Mouse (Mus musculus): ENCODE results near the gene Cbx7. TPM values are rescaled to one million over a fixed set of nuclear protein-coding genes. Genes with fewer than 3 reads are reported as not detected.

Gene Cbx7
- polyA plus RNA-seq, 1 experiment from 2014 or later = 4.8 TPM

GRCm38 (mm10) chr15:80005436-80005835 lies 34.5 kb upstream of the Cbx7 start:
- no peaks in the 10 kb centered on the region for H3K36me3 ChIP-seq (ENCODE audit: control insufficient read depth, insufficient read depth, low read length)
- no peak for ATAC-seq
- H3K4me3 ChIP-seq (ENCODE audit: low read depth, low read length) = no peak overlapping the region
- no peaks in the 10 kb centered on the region for H3K27me3 ChIP-seq (ENCODE audit: control insufficient read depth, insufficient read depth, low read depth, low read length)
- 81% methylated on average over 10 of the region's 10 CpGs for WGBS
- H3K4me1 ChIP-seq (ENCODE audit: control insufficient read depth, insufficient read depth, low read length) = no peaks in the 10 kb centered on the region
- H3K9ac ChIP-seq (ENCODE audit: low read depth, low read length) = no peak overlapping the region
- no peak overlapping the region for H3K4me2 ChIP-seq (ENCODE audit: low read length)
- no peaks in the 10 kb centered on the region for H3K9me3 ChIP-seq (replicated peaks; ENCODE audit: control insufficient read depth, low read length, poor library complexity, severe bottlenecking)
- H3K27ac ChIP-seq (ENCODE audit: low read length) = no peak overlapping the region

GRCm38 (mm10) chr15:80004644-80005340 lies 33.9 kb upstream of the Cbx7 start:
- Histone ChIP-seq H3K9ac (ENCODE audit: low read depth, low read length) (no peak overlapping the region), H3K36me3 (ENCODE audit: control insufficient read depth, insufficient read depth, low read length) (no peaks in the 10 kb centered on the region), H3K4me2 (ENCODE audit: low read length) (no peak overlapping the region), H3K4me1 (ENCODE audit: control insufficient read depth, insufficient read depth, low read length) (no peaks in the 10 kb centered on the region), H3K27ac (ENCODE audit: low read length) (no peak overlapping the region), H3K9me3 (replicated peaks; ENCODE audit: control insufficient read depth, low read length, poor library complexity, severe bottlenecking) (no peaks in the 10 kb centered on the region), H3K4me3 (ENCODE audit: low read depth, low read length) (no peak overlapping the region), H3K27me3 (ENCODE audit: control insufficient read depth, insufficient read depth, low read depth, low read length) (no peaks in the 10 kb centered on the region)
- ATAC-seq = 0 out of 2 replicates have a peak, but pooled peaks have one; percentile 21
- WGBS = 7% methylated on average over 14 of the region's 14 CpGs

DNA sequence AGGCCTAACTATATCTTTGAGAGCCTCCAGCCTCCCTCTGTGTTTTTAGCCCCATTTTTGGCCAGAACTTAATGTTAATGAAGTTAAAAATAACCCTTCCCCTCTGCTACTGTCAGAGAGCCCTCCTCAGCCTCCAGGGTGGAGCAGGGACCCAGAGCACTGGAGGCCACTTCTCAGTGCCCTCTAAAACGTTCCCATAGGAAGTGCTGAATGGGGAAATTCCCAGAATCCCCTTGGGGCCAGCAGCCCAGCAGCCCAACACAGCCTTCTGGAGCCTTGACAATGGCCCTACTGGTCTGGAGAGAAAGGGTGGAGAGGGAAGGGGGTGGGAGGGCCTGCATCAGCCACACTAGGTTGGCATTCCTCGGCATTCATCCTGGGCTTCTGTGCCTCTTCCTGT lies 32.7 kb upstream of the Cbx7 start:
- H3K4me3 ChIP-seq (ENCODE audit: low read depth, low read length) = no peak overlapping the region
- no peaks in the 10 kb centered on the region for H3K27me3 ChIP-seq (ENCODE audit: control insufficient read depth, insufficient read depth, low read depth, low read length)
- no peak for ATAC-seq
- H3K9ac ChIP-seq (ENCODE audit: low read depth, low read length) = no peak overlapping the region
- H3K36me3 ChIP-seq (ENCODE audit: control insufficient read depth, insufficient read depth, low read length) = no peaks in the 10 kb centered on the region
- H3K27ac ChIP-seq (ENCODE audit: low read length) = no peak overlapping the region
- H3K4me2 ChIP-seq (ENCODE audit: low read length) = no peak overlapping the region
- H3K4me1 ChIP-seq (ENCODE audit: control insufficient read depth, insufficient read depth, low read length) = no peaks in the 10 kb centered on the region
- WGBS = 52% methylated on average over 2 of the region's 2 CpGs
- H3K9me3 ChIP-seq (replicated peaks; ENCODE audit: control insufficient read depth, low read length, poor library complexity, severe bottlenecking) = no peaks in the 10 kb centered on the region

GRCm38 (mm10) chr15:80001601-80002000 lies 30.7 kb upstream of the Cbx7 start:
- 94% methylated on average over 23 of the region's 23 CpGs for WGBS
- no peak for ATAC-seq
- H3K4me2 ChIP-seq (ENCODE audit: low read length) = no peak overlapping the region
- H3K27ac ChIP-seq (ENCODE audit: low read length) = no peak overlapping the region
- no peak overlapping the region for H3K9ac ChIP-seq (ENCODE audit: low read depth, low read length)
- no peaks in the 10 kb centered on the region for H3K4me1 ChIP-seq (ENCODE audit: control insufficient read depth, insufficient read depth, low read length)
- H3K4me3 ChIP-seq (ENCODE audit: low read depth, low read length) = no peak overlapping the region
- no peaks in the 10 kb centered on the region for H3K27me3 ChIP-seq (ENCODE audit: control insufficient read depth, insufficient read depth, low read depth, low read length)
- no peaks in the 10 kb centered on the region for H3K9me3 ChIP-seq (replicated peaks; ENCODE audit: control insufficient read depth, low read length, poor library complexity, severe bottlenecking)
- no peaks in the 10 kb centered on the region for H3K36me3 ChIP-seq (ENCODE audit: control insufficient read depth, insufficient read depth, low read length)

DNA sequence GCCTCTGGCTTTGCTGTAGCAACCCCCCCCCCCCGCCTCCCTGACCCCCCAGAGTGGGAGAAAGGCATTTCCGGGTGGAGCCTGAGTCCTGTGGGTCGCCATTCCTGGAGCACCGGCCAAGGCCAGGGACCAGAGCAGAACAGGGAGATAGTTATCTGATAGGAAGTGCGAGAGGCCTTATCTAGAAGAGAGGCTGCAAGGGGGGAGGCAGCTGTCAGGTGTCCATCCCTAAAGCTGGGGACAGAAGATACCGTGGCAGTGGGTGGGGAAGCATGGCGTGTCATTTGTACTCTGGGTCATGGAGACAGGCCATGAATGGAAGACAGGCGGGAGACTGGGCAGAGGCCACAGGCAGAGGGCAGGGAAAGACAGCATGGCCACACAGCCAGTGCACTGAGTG lies 29.8 kb upstream of the Cbx7 start:
- no peaks in the 10 kb centered on the region for H3K9me3 ChIP-seq (replicated peaks; ENCODE audit: control insufficient read depth, low read length, poor library complexity, severe bottlenecking)
- no peaks in the 10 kb centered on the region for H3K27me3 ChIP-seq (ENCODE audit: control insufficient read depth, insufficient read depth, low read depth, low read length)
- no peak overlapping the region for H3K4me3 ChIP-seq (ENCODE audit: low read depth, low read length)
- H3K9ac ChIP-seq (ENCODE audit: low read depth, low read length) = no peak overlapping the region
- no peak for ATAC-seq
- no peaks in the 10 kb centered on the region for H3K4me1 ChIP-seq (ENCODE audit: control insufficient read depth, insufficient read depth, low read length)
- WGBS = 61% methylated on average over 8 of the region's 8 CpGs
- H3K36me3 ChIP-seq (ENCODE audit: control insufficient read depth, insufficient read depth, low read length) = no peaks in the 10 kb centered on the region
- H3K27ac ChIP-seq (ENCODE audit: low read length) = no peak overlapping the region
- H3K4me2 ChIP-seq (ENCODE audit: low read length) = no peak overlapping the region

DNA sequence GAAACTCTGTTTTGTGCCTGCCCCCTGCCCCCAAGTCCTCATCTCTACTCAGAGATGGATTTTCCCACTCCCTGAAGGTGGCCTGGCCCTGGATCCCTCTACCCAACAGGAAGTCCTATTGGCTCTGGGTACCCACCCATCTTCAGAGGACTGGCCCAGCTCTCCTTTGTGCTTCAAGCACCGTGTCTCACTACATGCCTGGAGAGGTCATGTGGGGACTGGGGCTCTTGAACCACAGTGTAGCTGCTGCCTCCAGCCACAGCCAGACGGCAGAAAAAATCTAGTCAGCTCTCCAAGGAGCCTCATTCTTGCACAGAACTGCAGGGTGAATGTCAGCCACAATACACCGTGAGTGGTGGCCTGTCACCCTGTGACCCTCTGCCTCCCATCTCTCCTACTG lies 27.1 kb upstream of the Cbx7 start:
- H3K27me3 ChIP-seq (ENCODE audit: control insufficient read depth, insufficient read depth, low read depth, low read length) = no peaks in the 10 kb centered on the region
- no peak overlapping the region for H3K4me3 ChIP-seq (ENCODE audit: low read depth, low read length)
- no peaks in the 10 kb centered on the region for H3K4me1 ChIP-seq (ENCODE audit: control insufficient read depth, insufficient read depth, low read length)
- H3K4me2 ChIP-seq (ENCODE audit: low read length) = no peak overlapping the region
- H3K27ac ChIP-seq (ENCODE audit: low read length) = no peak overlapping the region
- H3K9ac ChIP-seq (ENCODE audit: low read depth, low read length) = no peak overlapping the region
- H3K9me3 ChIP-seq (replicated peaks; ENCODE audit: control insufficient read depth, low read length, poor library complexity, severe bottlenecking) = no peaks in the 10 kb centered on the region
- no peaks in the 10 kb centered on the region for H3K36me3 ChIP-seq (ENCODE audit: control insufficient read depth, insufficient read depth, low read length)
- no peak for ATAC-seq
- 66% methylated on average over 3 of the region's 3 CpGs for WGBS

- H3K4me3 ChIP-seq (ENCODE audit: low read depth, low read length) = no peak overlapping the region
- no peak for ATAC-seq
- no peak overlapping the region for H3K27ac ChIP-seq (ENCODE audit: low read length)
- H3K36me3 ChIP-seq (ENCODE audit: control insufficient read depth, insufficient read depth, low read length) = no peaks in the 10 kb centered on the region
- no peaks in the 10 kb centered on the region for H3K9me3 ChIP-seq (replicated peaks; ENCODE audit: control insufficient read depth, low read length, poor library complexity, severe bottlenecking)
- WGBS = 93% methylated on average over 11 of the region's 11 CpGs
- H3K4me1 ChIP-seq (ENCODE audit: control insufficient read depth, insufficient read depth, low read length) = no peaks in the 10 kb centered on the region
- no peak overlapping the region for H3K9ac ChIP-seq (ENCODE audit: low read depth, low read length)
- no peaks in the 10 kb centered on the region for H3K27me3 ChIP-seq (ENCODE audit: control insufficient read depth, insufficient read depth, low read depth, low read length)
- no peak overlapping the region for H3K4me2 ChIP-seq (ENCODE audit: low read length)
Observed at GRCm38 (mm10) chr15:79996781-79997180, 25.9 kb upstream of the Cbx7 start.

DNA sequence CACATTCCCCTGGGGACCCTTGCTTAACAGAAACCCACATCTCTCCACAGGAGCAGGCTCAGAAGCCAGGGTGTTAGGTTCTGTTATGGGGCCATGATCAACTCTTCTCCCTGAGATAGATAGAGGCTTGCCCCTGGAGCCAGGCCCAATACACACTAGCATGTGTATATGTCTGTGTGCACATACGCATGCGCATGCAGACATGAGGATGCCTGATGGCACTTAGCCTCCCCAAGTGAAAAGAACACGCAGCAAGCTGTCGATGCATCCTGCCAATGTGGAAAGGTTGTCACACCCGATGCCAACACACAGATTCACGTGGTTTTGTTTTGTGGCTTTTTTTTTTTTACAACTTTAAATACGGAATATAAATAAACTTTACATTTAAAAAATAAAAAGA lies 24.6 kb upstream of the Cbx7 start:
- Histone ChIP-seq H3K4me3 (ENCODE audit: low read depth, low read length) (no peak overlapping the region), H3K9me3 (replicated peaks; ENCODE audit: control insufficient read depth, low read length, poor library complexity, severe bottlenecking) (no peaks in the 10 kb centered on the region), H3K4me2 (ENCODE audit: low read length) (no peak overlapping the region), H3K36me3 (ENCODE audit: control insufficient read depth, insufficient read depth, low read length) (no peaks in the 10 kb centered on the region), H3K27ac (ENCODE audit: low read length) (no peak overlapping the region), H3K27me3 (ENCODE audit: control insufficient read depth, insufficient read depth, low read depth, low read length) (no peaks in the 10 kb centered on the region), H3K4me1 (ENCODE audit: control insufficient read depth, insufficient read depth, low read length) (no peaks in the 10 kb centered on the region), H3K9ac (ENCODE audit: low read depth, low read length) (no peak overlapping the region)
- ATAC-seq = no peak
- 94% methylated on average over 7 of the region's 7 CpGs for WGBS

DNA sequence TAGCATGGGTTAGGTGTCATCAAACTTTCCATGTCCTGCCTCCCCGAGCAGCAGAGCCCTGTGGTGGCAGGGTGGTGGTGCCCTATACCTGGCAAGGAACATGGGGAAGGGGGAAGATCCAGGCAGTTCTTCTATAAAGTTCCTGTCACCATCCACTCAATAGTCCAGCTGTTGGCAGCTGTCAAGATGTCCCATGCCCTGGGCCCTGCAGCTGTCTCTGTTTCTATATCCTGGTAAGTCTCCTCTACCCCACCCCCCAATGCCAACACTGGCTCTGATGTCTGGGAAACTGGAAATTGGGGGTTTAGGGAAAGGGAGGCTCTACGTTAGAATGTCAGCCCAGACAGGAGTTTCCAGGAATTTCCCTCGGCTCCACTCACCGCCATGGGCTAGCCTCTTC lies 23.6 kb upstream of the Cbx7 start:
- ATAC-seq = no peak
- WGBS = 84% methylated on average over 4 of the region's 4 CpGs
- Histone ChIP-seq H3K4me2 (ENCODE audit: low read length) (no peak overlapping the region), H3K36me3 (ENCODE audit: control insufficient read depth, insufficient read depth, low read length) (no peaks in the 10 kb centered on the region), H3K9me3 (replicated peaks; ENCODE audit: control insufficient read depth, low read length, poor library complexity, severe bottlenecking) (no peaks in the 10 kb centered on the region), H3K27ac (ENCODE audit: low read length) (no peak overlapping the region), H3K27me3 (ENCODE audit: control insufficient read depth, insufficient read depth, low read depth, low read length) (no peaks in the 10 kb centered on the region), H3K4me1 (ENCODE audit: control insufficient read depth, insufficient read depth, low read length) (no peaks in the 10 kb centered on the region), H3K4me3 (ENCODE audit: low read depth, low read length) (no peak overlapping the region), H3K9ac (ENCODE audit: low read depth, low read length) (no peak overlapping the region)

All from midbrain, embryonic 16.5 days (tissue).